Mouse (Mus musculus) megakaryocyte progenitor cell, adult 5-6 weeks (primary cell): Measurements from ENCODE around the gene Catsperd. TPM values are rescaled to one million over a fixed set of nuclear protein-coding genes. Genes with fewer than 3 reads are reported as not detected.
A peak's percentile ranks its signal among the peaks of the same experiment; 100 is the strongest.

Experiments used
- ATAC-seq: replicated peaks from 2 replicates; pipeline ENCODE4 v1.8.0; 2016; ENCODE audit warnings: mild to moderate bottlenecking, moderate TSS enrichment, inconsistent platforms; ENCODE audit not compliant: poor library complexity
- total RNA-seq, 2 experiments: library from RNA; stranded (forward) in 1 of 2; stranded (reverse) in 1 of 2; fragments of 157-497, 149-512 nt in 1 of 2; fragments of 200-1000 nt in 1 of 2; gene quantifications; 2 replicates each; pipeline versions ENCODE4 v1.2.3 to v1.2.4; 2015 to 2017

The Catsperd gene
- total RNA-seq (2015) (1.1 TPM in 1 of 2 replicates, not detected in the other), total RNA-seq (2017) (0.17 and 0.51 TPM in 2 replicates)

- no peak for ATAC-seq
These were observed at the start of gene Catsperd for GRCm38 (mm10) chr17:56627530-56628277. Gene Catsperd, plus strand, starts transcription at chr17:56628143.

GRCm38 (mm10) chr17:56583071-56583470 is 44.9 kb upstream of the Catsperd start:
- ATAC-seq = no peak

DNA sequence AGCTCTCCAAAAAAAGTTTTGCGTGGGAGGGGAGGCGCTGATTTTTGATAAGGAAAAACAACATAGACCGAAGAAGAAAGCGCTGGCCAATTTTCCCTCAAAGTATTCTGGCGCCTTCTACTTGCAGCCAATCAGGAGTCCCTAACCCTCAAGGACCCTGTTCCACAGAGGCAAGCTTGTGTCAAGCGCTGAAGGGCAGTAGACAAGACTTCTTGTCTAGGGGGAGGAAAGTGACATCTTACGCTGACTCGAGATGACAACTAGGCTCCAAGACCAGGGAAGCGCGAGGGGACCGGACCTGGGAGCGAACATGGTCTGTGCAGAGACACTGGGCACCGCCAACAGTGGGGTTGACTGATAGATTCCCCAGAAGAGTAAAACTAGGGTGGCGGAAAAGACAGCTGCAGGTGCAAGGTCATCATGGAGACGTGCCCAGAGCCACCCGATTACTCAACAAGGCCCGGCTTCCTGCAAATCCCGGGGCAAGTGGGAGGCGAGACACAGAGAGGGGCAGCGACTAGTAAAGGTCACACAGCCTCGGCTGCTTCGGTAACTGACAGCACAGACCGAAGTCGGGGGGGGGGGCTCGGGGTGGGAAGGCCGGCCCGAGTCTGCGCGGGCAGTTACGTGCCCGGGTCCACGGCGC is 44.2 kb upstream of the Catsperd start:
- ATAC-seq = peak; percentile 17

- ATAC-seq = peak; percentile 79
These were observed 43.4 kb upstream of the Catsperd start, which contains the start of the genes Safb2 and Safb for GRCm38 (mm10) chr17:56584257-56585130. Gene Safb2, minus strand, starts transcription at chr17:56584585. Gene Safb, plus strand, starts transcription at chr17:56584825.

- peak; percentile 19 for ATAC-seq
These were observed 42.6 kb upstream of the Catsperd start for GRCm38 (mm10) chr17:56585171-56585821.

DNA sequence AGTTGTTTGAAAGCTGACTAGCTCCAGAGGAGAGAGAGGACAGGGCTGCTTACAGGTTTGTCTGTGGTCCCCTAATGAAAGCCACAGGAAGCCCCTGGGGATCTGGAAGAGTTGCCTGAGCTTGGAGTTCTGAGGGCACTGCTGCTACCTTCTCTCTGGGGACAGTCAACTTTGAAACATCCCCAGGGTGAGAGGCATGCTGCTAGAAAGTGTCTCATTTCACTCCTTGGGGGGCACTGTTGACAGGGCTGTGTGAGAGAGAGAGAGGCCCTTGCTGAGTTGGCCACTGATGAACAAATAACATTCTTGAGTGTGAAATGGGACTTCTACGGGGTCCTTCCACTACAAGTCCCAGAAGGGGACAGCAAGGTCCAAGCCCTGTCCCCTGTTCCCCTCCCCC is 40.2 kb upstream of the Catsperd start:
- ATAC-seq = no peak

DNA sequence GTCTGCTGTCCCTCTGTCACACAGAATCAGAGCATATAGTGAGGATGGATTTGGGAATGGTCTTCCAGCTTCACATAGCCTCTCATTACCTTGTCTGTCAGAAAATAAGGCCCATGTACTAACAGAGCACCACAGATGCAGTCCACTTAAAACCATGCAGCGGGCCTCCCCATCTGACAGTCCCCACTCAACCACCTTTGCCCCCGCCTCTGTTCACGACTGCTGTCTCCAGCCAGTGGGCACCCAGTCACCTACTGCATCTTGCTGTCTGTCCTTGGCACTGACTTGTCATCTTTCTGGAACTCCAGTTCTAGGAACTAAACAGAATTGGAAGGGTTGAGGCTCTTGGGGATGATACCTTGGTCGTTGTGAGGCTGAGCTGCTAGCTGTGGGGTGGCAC is 39.0 kb upstream of the Catsperd start:
- ATAC-seq = no peak

GRCm38 (mm10) chr17:56592553-56592952 is 35.4 kb upstream of the Catsperd start:
- ATAC-seq = no peak

GRCm38 (mm10) chr17:56593527-56594271 is 34.2 kb upstream of the Catsperd start:
- ATAC-seq = no peak

DNA sequence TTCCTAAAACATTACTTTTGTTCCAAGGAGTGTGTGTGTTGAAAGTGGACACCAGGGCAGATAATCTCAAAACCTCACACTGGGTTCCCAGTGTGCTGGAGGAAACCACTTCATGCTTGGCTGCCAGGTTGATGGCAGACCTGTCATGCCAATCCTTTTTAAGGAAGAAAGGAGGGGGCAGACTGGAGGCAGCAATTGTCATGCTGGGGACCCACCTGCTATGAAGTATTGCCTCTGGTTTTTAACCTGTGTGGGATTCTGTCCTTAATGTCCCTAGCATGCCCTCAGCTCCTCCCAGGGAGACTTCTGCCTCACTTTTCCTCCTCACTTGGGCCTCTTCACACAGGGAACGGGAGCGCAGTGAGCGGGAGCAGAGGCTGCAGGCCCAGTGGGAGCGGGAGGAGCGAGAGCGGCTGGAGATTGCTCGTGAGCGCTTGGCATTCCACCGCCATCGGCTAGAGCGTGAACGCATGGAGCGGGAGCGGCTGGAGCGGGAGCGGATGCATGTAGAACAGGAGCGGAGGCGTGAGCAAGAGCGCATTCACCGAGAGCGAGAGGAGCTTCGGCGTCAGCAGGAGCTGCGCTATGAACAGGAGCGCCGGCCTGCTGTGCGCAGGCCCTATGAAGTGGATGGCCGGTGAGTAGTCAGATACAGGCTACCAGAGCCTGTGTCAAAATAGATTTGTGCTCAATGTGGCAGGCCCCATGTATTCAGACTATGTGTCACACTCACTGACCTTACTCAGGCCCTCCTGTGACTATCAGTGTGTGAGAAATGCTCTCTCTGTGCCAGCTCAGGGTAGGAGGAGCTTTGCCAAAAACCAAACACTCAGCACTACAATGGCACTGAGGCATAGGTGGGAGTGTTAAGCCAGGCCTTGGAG is 24.5 kb upstream of the Catsperd start:
- ATAC-seq = no peak

GRCm38 (mm10) chr17:56604070-56604380 is 23.9 kb upstream of the Catsperd start:
- no peak for ATAC-seq

- no peak for ATAC-seq
These were observed 23.5 kb upstream of the Catsperd start for GRCm38 (mm10) chr17:56604422-56604821.

- no peak for ATAC-seq
These were observed 22.5 kb upstream of the Catsperd start for GRCm38 (mm10) chr17:56605431-56605830.

GRCm38 (mm10) chr17:56607521-56608062 is 20.4 kb upstream of the Catsperd start:
- ATAC-seq = no peak

- no peak for ATAC-seq
These were observed 19.2 kb upstream of the Catsperd start for GRCm38 (mm10) chr17:56608699-56609098.

- ATAC-seq = peak; percentile 64
These were observed 18.3 kb upstream of the Catsperd start, which contains the start of gene 2410015M20Rik for GRCm38 (mm10) chr17:56609452-56610171. Gene 2410015M20Rik, minus strand, starts transcription at chr17:56609771.

GRCm38 (mm10) chr17:56611323-56611722 is 16.6 kb upstream of the Catsperd start:
- no peak for ATAC-seq
